Mouse (Mus musculus) urinary bladder, postnatal 0 days (tissue): ENCODE measurements around the gene Fbxo24. TPM values are rescaled to one million over a fixed set of nuclear protein-coding genes. Genes with fewer than 3 reads are reported as not detected.

ENCODE experiments used
- polyA plus RNA-seq: library from polyadenylated mRNA; unstranded; fragments of >200 nt; fragmentation: Nextera tagmentation; extraction: Ambion mirVana; gene quantifications from 2 replicates; pipeline ENCODE4 v1.2.1, GENCODE M21; 2015

The Fbxo24 gene
- 0.28 and 0.29 TPM in 2 replicates for polyA plus RNA-seq

DNA sequence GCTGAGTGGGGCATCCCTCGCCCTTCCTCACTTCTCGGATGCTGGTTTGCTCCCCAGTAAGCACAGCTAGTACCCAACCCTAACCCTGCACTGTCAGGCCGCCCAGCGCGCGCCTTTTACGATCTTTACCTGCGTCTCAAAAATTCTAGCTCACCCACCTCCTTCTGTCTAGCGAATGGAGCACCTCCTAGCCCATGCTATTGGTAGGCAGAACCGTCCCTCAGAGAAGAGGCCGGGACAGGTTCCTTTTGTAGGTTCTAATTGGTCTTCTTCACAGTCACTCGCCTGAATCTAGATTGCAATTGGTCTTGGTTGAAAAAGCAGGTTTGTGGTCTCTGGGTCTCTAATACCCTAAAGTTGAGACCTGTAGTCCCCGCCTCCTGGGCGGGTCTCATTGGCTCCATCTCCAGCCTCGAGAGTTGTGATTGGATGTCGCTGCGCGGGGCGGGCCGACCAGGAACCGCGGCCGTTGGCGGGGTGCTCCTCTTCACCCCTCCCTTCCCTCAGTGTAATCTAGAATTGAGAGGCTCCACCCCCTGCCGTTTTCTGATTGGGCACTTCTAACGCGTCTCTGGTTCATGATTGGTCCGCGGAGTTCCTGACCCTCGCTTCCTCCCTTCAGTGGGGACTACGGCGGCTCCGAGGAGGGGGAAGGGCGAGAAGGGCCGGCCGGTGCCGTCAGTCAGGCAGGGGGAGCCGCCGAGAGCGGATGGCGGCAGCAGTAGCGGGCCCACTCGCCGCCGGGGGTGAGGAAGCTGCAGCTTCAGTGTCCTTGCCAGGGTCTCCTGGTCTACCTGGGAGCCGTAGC is at the start of gene Fbxo24, which contains the start of the genes Lrch4 and Gm20605:
TSS of gene Fbxo24 (minus strand) at position 505 of the 808 bp plus-strand sequence.
TSS of gene Lrch4 (plus strand) at position 624 of the 808 bp plus-strand sequence.
TSS of gene Gm20605 (plus strand) at position 678 of the 808 bp plus-strand sequence.

DNA sequence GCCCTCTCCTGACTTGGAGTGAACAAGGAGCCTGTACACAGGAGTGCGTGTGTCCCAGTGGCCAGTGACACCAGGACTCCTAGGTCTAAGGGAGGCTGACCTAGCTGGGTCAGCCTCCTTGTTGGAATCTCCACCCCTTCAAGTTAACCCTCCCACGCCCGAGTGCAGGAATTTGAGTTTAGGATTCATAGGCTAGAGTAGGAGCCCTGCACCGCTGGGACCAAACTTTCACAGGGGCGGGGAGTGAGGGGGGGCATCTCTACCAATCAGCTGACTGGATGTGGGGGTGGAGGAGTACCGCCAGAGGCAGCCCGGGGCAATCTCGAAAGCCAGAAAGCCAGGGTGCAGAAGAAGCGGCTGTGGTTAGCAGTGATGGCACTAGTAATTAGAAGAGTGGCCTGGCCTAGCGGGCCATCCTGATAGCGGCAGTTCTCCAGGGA is 16.9 kb upstream of the Fbxo24 start, which contains the start of gene Irs3:
TSS of gene Irs3 (minus strand) at position 63 of the 440 bp plus-strand sequence.

DNA sequence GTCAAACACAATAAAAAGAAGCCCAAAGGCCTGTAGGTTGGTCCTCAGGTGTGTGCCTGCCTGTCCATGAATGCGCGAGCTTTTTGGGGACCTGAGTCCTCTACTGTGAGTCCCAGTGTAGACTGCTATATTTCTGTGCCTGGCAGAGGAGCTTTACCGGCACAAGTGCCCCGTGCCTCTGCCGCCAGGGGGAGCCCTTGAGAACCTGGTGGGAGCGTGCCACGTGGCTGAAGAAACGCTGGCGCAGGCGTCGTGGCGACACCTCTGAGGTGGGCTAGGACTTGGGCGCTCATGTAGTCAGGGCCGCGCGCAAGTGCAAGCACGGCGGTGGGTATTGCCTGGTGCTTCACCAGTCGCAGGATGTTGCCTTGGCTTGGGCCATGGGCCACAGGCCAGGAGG is 12.3 kb upstream of the Fbxo24 start, which contains the start of gene Sap25:
TSS of gene Sap25 (plus strand) at position 281 of the 400 bp plus-strand sequence.

GRCm38 (mm10) chr5:137613550-137613949 is 15.3 kb downstream of the Fbxo24 start, which contains the start of gene Pcolce:
TSS of gene Pcolce (minus strand) at chr5:137613784.

GRCm38 (mm10) chr5:137600619-137601364 is 28.0 kb downstream of the Fbxo24 start, which contains the start of gene Mospd3:
TSS of gene Mospd3 (minus strand) at chr5:137601058.

GRCm38 (mm10) chr5:137569665-137570064 is 59.1 kb downstream of the Fbxo24 start, which contains the start of gene Tfr2:
TSS of gene Tfr2 (plus strand) at chr5:137569840.

Other genes starting within 250 kb of the Fbxo24 start
- gene Zan, start 151.9 kb downstream of the Fbxo24 start, polyA plus RNA-seq, result 0.08 and 0.11 TPM in 2 replicates
- gene Pop7, start 126.5 kb downstream of the Fbxo24 start, polyA plus RNA-seq, result 36.8 and 39.2 TPM in 2 replicates
- gene Gigyf1, start 110.5 kb downstream of the Fbxo24 start, polyA plus RNA-seq, result 5.4 and 7.0 TPM in 2 replicates
- not detected in 2 replicates for gene Epo, start 95.8 kb downstream of the Fbxo24 start, polyA plus RNA-seq
- gene Gnb2, start 95.5 kb downstream of the Fbxo24 start, polyA plus RNA-seq, result 303 and 312 TPM in 2 replicates
- gene Actl6b, start 75.5 kb downstream of the Fbxo24 start, polyA plus RNA-seq, result 0.14 TPM in 1 of 2 replicates, not detected in the other
- 0.59 and 0.67 TPM in 2 replicates for gene Tfr2, start 59.2 kb downstream of the Fbxo24 start, polyA plus RNA-seq
- gene Mospd3, start 27.9 kb downstream of the Fbxo24 start, polyA plus RNA-seq, result 23.9 and 25.0 TPM in 2 replicates
- 197 and 226 TPM in 2 replicates for gene Pcolce, start 15.2 kb downstream of the Fbxo24 start, polyA plus RNA-seq
- 22.2 and 25.0 TPM in 2 replicates for gene Lrch4, start 119 bp upstream of the Fbxo24 start, polyA plus RNA-seq
- 4.4 and 6.3 TPM in 2 replicates for gene Gm20605, start 173 bp upstream of the Fbxo24 start, polyA plus RNA-seq
- gene Sap25, start 12.3 kb upstream of the Fbxo24 start, polyA plus RNA-seq, result 2.6 and 3.3 TPM in 2 replicates
- 0.06 and 0.18 TPM in 2 replicates for gene Irs3, start 16.7 kb upstream of the Fbxo24 start, polyA plus RNA-seq
- 17.8 and 25.5 TPM in 2 replicates for gene Agfg2, start 55.7 kb upstream of the Fbxo24 start, polyA plus RNA-seq
- 0.81 and 0.98 TPM in 2 replicates for gene Nyap1, start 112.6 kb upstream of the Fbxo24 start, polyA plus RNA-seq
- gene Tsc22d4, start 116.7 kb upstream of the Fbxo24 start, polyA plus RNA-seq, result 222 and 228 TPM in 2 replicates
- gene Ppp1r35, start 149.8 kb upstream of the Fbxo24 start, polyA plus RNA-seq, result 12.5 and 12.7 TPM in 2 replicates
- 5.8 and 6.8 TPM in 2 replicates for gene Mepce, start 158.7 kb upstream of the Fbxo24 start, polyA plus RNA-seq
- 4.1 and 4.9 TPM in 2 replicates for gene Zcwpw1, start 158.8 kb upstream of the Fbxo24 start, polyA plus RNA-seq
- gene Pilra, start 207.3 kb upstream of the Fbxo24 start, polyA plus RNA-seq, result 84.3 and 85.3 TPM in 2 replicates
- 0.79 and 4.1 TPM in 2 replicates for gene Pilrb1, start 229.1 kb upstream of the Fbxo24 start, polyA plus RNA-seq
- 0.71 and 3.5 TPM in 2 replicates for gene Pilrb2, start 242.8 kb upstream of the Fbxo24 start, polyA plus RNA-seq